Mouse (Mus musculus) bone marrow, adult 2 months (tissue): ENCODE results near the gene Patl2.

Experiments used
- CTCF ChIP-seq: fragments of 200-500 bp; IDR thresholded peaks from 2 replicates; pipeline ENCODE4 v1.5.1; 2011; ENCODE audit warnings: low read length, control low read depth; ENCODE audit not compliant: control insufficient read depth, insufficient read depth
- POLR2A ChIP-seq: fragments of 200-500 bp; IDR thresholded peaks from 2 replicates; pipeline ENCODE4 v1.6.1; 2011; ENCODE audit warnings: low read depth, mild to moderate bottlenecking, control low read depth, low read length, borderline replicate concordance; ENCODE audit not compliant: control insufficient read depth

GRCm38 (mm10) chr2:122221798-122222197, 35.8 kb upstream of the Patl2 start:
- TF ChIP-seq CTCF (no peak), POLR2A (no peak)
